Mouse (Mus musculus): ENCODE results near the gene Klhdc4.

Klhdc4 gene

GRCm38 (mm10) chr8:121751407-121751806 lies 78.0 kb downstream of the Klhdc4 start:
- peak; percentile 36 to 60 for DNase-seq (ENCODE audit: low spot score in 2 of 2)

- no peak for DNase-seq (ENCODE audit: low spot score in 2 of 2)
Observed at GRCm38 (mm10) chr8:121750512-121750911, 78.9 kb downstream of the Klhdc4 start.

- DNase-seq (ENCODE audit: low spot score in 2 of 2) = no peak
Observed at GRCm38 (mm10) chr8:121749501-121749900, 79.9 kb downstream of the Klhdc4 start.

All from natural killer cell, adult 2 months (primary cell).